Mouse (Mus musculus): ENCODE results near the gene Atp5g3. TPM values are rescaled to one million over a fixed set of nuclear protein-coding genes. Genes with fewer than 3 reads are reported as not detected.
"Not testable (repeated sequence)": the region's sequence is repeated elsewhere in the genome, so short reads cannot be mapped to it uniquely, and the experiment has no call there.

Atp5g3 gene
- total RNA-seq, 1 experiment from 2014 or later = 108 TPM

GRCm38 (mm10) chr2:73902328-73902727 lies 8.8 kb downstream of the Atp5g3 start:
- ATAC-seq (replicated peaks; ENCODE audit: insufficient number of reproducible peaks, low FRiP score, low TSS enrichment, poor library complexity, severe bottlenecking) = not testable (repeated sequence)

GRCm38 (mm10) chr2:73901169-73901568 lies 10.0 kb downstream of the Atp5g3 start:
- ATAC-seq (replicated peaks; ENCODE audit: insufficient number of reproducible peaks, low FRiP score, low TSS enrichment, poor library complexity, severe bottlenecking) = no peak

DNA sequence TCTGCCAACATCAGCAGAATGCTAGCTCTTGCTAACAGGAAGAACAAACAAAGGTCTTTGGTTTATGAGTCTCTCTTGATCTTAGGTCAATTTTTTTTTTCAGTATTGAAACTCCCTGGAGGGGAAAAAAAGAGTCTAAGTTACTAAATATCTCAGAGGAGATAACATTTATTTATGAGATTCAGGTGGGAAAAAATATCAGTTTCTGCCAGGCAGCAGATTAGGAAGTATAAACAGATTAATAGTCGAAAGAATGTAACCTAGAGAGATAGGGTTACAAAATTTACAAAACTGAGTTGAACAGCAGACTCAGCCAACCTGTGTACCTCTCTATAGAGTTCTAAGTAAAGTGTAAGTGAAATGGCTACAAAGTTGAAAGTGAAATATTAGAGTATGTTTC lies 10.8 kb downstream of the Atp5g3 start:
- no peak for ATAC-seq (replicated peaks; ENCODE audit: insufficient number of reproducible peaks, low FRiP score, low TSS enrichment, poor library complexity, severe bottlenecking)

DNA sequence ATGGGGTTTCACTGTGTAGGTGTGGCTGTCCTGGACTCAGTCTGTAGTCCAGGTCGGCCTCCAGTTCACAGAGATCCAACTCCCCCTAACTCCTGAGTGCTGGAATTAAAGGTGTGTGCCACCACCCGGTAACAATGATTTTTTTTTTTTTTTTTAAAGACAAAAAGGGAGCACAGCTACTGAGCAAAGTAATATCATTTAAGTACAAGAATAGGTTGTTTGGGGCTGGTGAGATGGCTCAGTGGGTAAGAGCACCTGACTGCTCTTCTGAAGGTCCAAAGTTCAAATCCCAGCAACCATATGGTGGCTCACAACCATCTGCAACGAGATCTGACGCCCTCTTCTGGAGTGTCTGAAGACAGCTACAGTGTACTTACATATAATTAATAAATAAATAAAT lies 14.2 kb downstream of the Atp5g3 start:
- not testable (repeated sequence) for ATAC-seq (replicated peaks; ENCODE audit: insufficient number of reproducible peaks, low FRiP score, low TSS enrichment, poor library complexity, severe bottlenecking)

DNA sequence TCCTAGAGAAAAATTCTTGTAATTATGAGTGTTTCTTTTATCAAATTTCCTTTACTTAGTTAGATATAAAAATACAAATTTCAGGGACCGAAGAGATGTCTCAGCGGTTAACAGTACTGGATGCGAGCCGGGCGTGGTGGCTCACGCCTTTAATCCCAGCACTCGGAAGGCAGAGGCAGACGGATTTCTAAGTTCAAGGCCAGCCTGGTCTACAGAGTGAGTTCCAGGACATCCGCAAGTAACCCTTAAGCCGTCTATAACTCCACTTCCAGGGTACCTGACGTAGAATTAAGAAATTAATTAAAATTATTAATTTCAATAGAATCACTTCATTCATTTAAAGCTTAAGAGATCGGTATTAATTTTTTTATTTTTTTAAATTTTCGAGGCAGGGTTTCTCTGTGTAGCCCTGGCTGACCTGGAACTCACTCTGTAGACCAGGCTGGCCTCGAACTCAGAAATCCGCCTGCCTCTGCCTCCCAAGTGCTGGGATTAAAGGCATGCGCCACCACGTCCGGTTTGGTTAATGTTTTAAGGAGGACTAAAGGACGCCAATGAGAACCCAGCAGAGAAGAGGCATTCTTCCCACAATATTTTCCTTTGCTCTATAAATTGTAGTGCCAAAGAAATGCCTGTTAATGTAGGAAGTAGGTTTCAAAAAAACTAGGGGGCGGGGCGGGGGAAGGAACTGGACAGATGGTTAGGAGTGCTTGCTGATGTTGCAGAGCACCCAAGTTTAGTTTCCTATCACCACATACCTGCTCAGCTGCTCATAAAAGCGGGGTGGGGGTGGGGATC lies 17.5 kb downstream of the Atp5g3 start:
- no peak for ATAC-seq (replicated peaks; ENCODE audit: insufficient number of reproducible peaks, low FRiP score, low TSS enrichment, poor library complexity, severe bottlenecking)

GRCm38 (mm10) chr2:73892464-73893296 lies 18.4 kb downstream of the Atp5g3 start, which contains the start of gene Atf2:
TSS of gene Atf2 (minus strand) at chr2:73892639.
- peak; percentile 97 for ATAC-seq (replicated peaks; ENCODE audit: insufficient number of reproducible peaks, low FRiP score, low TSS enrichment, poor library complexity, severe bottlenecking)

DNA sequence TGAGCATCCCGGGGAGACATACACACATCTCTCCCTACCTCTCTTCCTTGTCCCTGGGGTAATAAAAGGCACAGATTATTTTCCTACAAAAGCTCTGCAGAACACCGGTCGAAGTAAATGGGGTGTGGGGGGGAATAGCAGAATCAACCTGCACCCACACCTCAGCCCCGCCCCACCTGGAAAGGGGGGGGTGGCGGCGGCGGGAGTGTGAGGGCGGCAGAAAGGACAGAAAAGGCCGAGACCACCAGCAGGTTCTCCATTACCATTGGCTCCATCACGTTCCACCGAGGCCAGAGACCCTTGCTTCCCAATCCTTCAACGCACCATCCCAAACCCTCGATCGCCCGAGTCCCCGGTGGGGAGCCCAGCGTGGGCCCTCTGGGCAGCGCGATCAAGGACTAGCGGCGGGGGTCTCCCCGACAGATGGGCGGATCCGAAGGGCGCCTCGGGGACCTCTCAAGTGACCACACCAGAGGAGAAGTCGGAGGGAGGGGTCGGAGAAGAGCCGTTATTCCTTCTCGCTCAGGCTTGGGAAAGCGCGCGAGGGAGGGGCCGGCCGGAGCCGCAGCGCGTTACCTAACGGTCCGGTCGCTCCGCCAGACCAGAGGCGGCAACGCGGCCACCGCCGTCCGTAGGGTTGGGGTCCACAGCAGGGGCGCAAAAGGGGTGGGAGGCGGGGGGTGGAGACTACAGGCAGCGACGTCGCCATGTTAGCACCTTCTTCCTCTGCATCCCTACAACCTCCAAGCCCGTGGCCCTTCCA lies 19.2 kb downstream of the Atp5g3 start:
- peak; percentile 7; the same call in 1 of the 2 replicates for ATAC-seq (replicated peaks; ENCODE audit: insufficient number of reproducible peaks, low FRiP score, low TSS enrichment, poor library complexity, severe bottlenecking)

DNA sequence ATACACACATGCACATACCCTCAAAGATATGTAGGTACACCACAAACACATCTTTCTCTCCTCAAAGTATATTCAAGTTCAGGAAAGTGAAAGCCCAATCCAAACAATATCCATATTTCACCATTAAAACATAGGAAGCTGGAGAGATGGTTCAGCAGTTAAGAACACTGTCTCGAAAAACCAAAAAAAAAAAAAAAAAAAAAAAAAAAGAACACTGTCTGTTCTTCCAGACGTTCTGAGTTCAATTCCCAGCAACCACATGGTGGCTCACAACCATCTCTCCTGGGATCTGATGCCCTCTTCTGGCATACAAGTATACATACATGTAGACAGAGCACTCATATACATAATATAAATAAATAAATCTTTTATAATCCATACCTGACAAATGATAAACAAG lies 25.1 kb downstream of the Atp5g3 start:
- ATAC-seq (replicated peaks; ENCODE audit: insufficient number of reproducible peaks, low FRiP score, low TSS enrichment, poor library complexity, severe bottlenecking) = no peak

GRCm38 (mm10) chr2:73877891-73878290 lies 33.2 kb downstream of the Atp5g3 start:
- no peak for ATAC-seq (replicated peaks; ENCODE audit: insufficient number of reproducible peaks, low FRiP score, low TSS enrichment, poor library complexity, severe bottlenecking)

- no peak for ATAC-seq (replicated peaks; ENCODE audit: insufficient number of reproducible peaks, low FRiP score, low TSS enrichment, poor library complexity, severe bottlenecking)
Measured at GRCm38 (mm10) chr2:73867764-73868487, 43.2 kb downstream of the Atp5g3 start.

DNA sequence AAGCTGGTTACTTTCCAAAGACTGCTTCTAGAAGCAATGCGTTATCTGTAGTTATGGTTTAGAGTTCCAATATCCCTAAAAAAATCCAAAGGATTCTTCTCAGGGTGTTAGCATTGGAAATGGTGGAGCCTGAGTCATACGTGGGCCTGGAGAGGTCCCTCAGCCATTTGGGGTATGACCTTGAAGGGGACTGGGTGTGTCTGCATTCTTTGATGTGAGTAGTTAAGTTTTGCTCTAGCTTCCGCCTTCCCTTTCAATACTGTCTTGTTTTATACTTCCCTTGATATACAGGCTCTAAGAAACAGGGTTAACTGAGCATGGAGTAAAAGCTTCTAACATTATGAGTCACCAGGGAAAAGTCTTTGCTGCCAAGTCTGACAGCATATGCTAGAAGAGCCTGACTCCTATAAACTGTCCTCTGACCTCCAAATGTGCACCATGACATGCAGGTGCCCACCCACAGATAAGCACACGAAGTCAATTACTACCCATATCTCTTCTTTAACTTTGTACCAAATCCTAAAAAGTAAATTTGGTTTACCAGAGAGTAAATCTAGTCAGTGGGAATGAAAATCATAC lies 51.0 kb downstream of the Atp5g3 start:
- no peak for ATAC-seq (replicated peaks; ENCODE audit: insufficient number of reproducible peaks, low FRiP score, low TSS enrichment, poor library complexity, severe bottlenecking)

Other genes starting within 250 kb of the Atp5g3 start
- 0.11 TPM in 1 of 3 replicates, not detected in the others for gene Chn1, start 136.0 kb downstream of the Atp5g3 start, total RNA-seq (2017)
- 40.6 to 51.3 TPM (median 44.1 TPM) in 3 replicates for gene Atf2, start 18.7 kb downstream of the Atp5g3 start, total RNA-seq (2017)

Data from monocyte, adult 5-6 weeks (primary cell).